Mouse (Mus musculus): ENCODE data around the gene Rapgef5. TPM values are rescaled to one million over a fixed set of nuclear protein-coding genes. Genes with fewer than 3 reads are reported as not detected.

Rapgef5 gene
- total and polyA plus RNA-seq, 3 experiments: 4.2 to 6.8 (median 4.8) TPM

GRCm38 (mm10) chr12:117661871-117662270, 145.6 kb downstream of the Rapgef5 start:
- in situ Hi-C loops (cut with MboI; ENCODE audit: low pct_ligation_motif_present, low pct_unique_long_range_greater_than_20kb, low sequenced_read_pairs): no loop called here
- Histone ChIP-seq H3K9ac (ENCODE audit: insufficient read depth, low read depth) (no peak overlapping the region), H3K4me2 (ENCODE audit: insufficient read depth, low read depth, poor library complexity, severe bottlenecking) (no peak overlapping the region), H3K9me3 (replicated peaks; ENCODE audit: low read length) (no peaks in the 10 kb centered on the region), H3K36me3 (replicated peaks in 1 of 2; ENCODE audit: control insufficient read depth in 1 of 2, insufficient read depth in 1 of 2, low read length in 1 of 2) (no peaks in the 10 kb centered on the region), H3K27me3 (replicated peaks) (no peaks in the 10 kb centered on the region), H3K4me1 (ENCODE audit: control insufficient read depth in 1 of 2, insufficient read depth in 2 of 2) (no peaks in the 10 kb centered on the region), H3K4me3 (replicated peaks in 1 of 3; ENCODE audit: low read depth in 2 of 3, low read length in 2 of 3, poor library complexity in 1 of 3) (no peak overlapping the region), H3K27ac (ENCODE audit: insufficient read depth, low read depth) (no peak overlapping the region), H3K79me2 (replicated peaks; ENCODE audit: control insufficient read depth, extremely low read depth, insufficient read depth, poor library complexity, severe bottlenecking) (no peaks in the 10 kb centered on the region)
- TF ChIP-seq MAFK (IDR thresholded peaks at IDR 0.05; ENCODE audit: insufficient replicate concordance, low read length) (no peak), CHD1 (IDR thresholded peaks at IDR 0.05; ENCODE audit: low read depth, low read length) (no peak), IRF4 (IDR thresholded peaks at IDR 0.05; ENCODE audit: low read depth, low read length) (no peak), NELFE (IDR thresholded peaks at IDR 0.05; ENCODE audit: low read depth, low read length) (no peak), MAX (IDR thresholded peaks at IDR 0.05; ENCODE audit: low read length) (no peak), HCFC1 (IDR thresholded peaks at IDR 0.05; ENCODE audit: low read depth, low read length) (no peak), ELF1 (IDR thresholded peaks at IDR 0.05; ENCODE audit: low read depth, low read length) (no peak), ETS1 (conservative IDR thresholded peaks at IDR 0.05; ENCODE audit: low read depth, low read length) (no peak), RCOR1 (conservative IDR thresholded peaks at IDR 0.05; ENCODE audit: low read depth, low read length) (no peak), BHLHE40 (IDR thresholded peaks at IDR 0.05; ENCODE audit: low read depth, low read length) (no peak), GABPA (IDR thresholded peaks at IDR 0.05; ENCODE audit: insufficient replicate concordance, low read depth, low read length) (no peak), ZKSCAN1 (IDR thresholded peaks at IDR 0.05; ENCODE audit: borderline replicate concordance, low read depth, low read length) (no peak), TCF12 (IDR thresholded peaks at IDR 0.05; ENCODE audit: low read depth, low read length) (no peak), CHD2 (IDR thresholded peaks at IDR 0.05; ENCODE audit: low read length) (no peak), RAD21 (IDR thresholded peaks at IDR 0.05; ENCODE audit: low read depth, low read length) (no peak), USF1 (IDR thresholded peaks at IDR 0.05; ENCODE audit: low read depth, low read length) (no peak), MEF2A (IDR thresholded peaks at IDR 0.05; ENCODE audit: borderline replicate concordance, low read depth, low read length) (no peak), KAT2A (IDR thresholded peaks at IDR 0.05; ENCODE audit: insufficient replicate concordance, low read length) (no peak), SIN3A (IDR thresholded peaks at IDR 0.05; ENCODE audit: low read length) (no peak)
- dilution Hi-C loops (cut with MboI; ENCODE audit: extremely low pct_ligation_motif_present, extremely low pct_unique_long_range_greater_than_20kb, low sequenced_read_pairs): no loop called here
- DNase-seq (ENCODE audit: extremely low read depth): no peak

DNA sequence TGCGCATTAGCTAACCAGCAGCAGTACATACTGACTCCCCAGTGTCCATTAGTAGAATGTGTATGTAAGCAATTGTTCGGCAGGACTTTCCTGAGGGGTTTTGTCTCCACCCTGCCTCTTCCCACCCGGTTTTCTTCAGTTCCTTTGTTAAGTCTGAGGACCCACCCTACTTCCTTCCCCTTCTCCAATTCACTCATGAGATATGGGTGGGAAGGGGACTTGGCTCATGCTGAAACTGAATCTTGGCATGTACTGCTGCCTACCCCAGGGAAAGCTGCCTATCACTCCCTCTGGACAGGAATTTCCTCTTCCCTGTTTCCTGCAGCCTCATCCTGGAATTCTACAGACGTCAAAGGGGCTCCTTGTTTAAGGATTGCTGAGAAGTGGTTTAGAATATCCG, 147.4 kb downstream of the Rapgef5 start:
- Histone ChIP-seq H3K27me3 (replicated peaks) (no peaks in the 10 kb centered on the region), H3K79me2 (replicated peaks; ENCODE audit: control insufficient read depth, extremely low read depth, insufficient read depth, poor library complexity, severe bottlenecking) (no peaks in the 10 kb centered on the region), H3K27ac (ENCODE audit: insufficient read depth, low read depth) (no peak overlapping the region), H3K36me3 (replicated peaks in 1 of 2; ENCODE audit: control insufficient read depth in 1 of 2, insufficient read depth in 1 of 2, low read length in 1 of 2) (no peaks in the 10 kb centered on the region), H3K4me2 (ENCODE audit: insufficient read depth, low read depth, poor library complexity, severe bottlenecking) (no peak overlapping the region), H3K4me1 (ENCODE audit: control insufficient read depth in 1 of 2, insufficient read depth in 2 of 2) (no peaks in the 10 kb centered on the region), H3K9ac (ENCODE audit: insufficient read depth, low read depth) (no peak overlapping the region), H3K4me3 (replicated peaks in 1 of 3; ENCODE audit: low read depth in 2 of 3, low read length in 2 of 3, poor library complexity in 1 of 3) (no peak overlapping the region), H3K9me3 (replicated peaks; ENCODE audit: low read length) (no peaks in the 10 kb centered on the region)
- in situ Hi-C loops (cut with MboI; ENCODE audit: low pct_ligation_motif_present, low pct_unique_long_range_greater_than_20kb, low sequenced_read_pairs): no loop called here
- DNase-seq (ENCODE audit: extremely low read depth): no peak
- TF ChIP-seq MYC (IDR thresholded peaks at IDR 0.05; ENCODE audit: low read depth, low read length): no peak
- no peak for TF ChIP-seq NRF1 (IDR thresholded peaks at IDR 0.05; ENCODE audit: low read depth, low read length)
- dilution Hi-C loops (cut with MboI; ENCODE audit: extremely low pct_ligation_motif_present, extremely low pct_unique_long_range_greater_than_20kb, low sequenced_read_pairs): no loop called here

Measured in CH12.LX (cell line).